Mouse (Mus musculus) stomach, embryonic 14.5 days (tissue): ENCODE data around the gene Stxbp1. TPM values are rescaled to one million over a fixed set of nuclear protein-coding genes. Genes with fewer than 3 reads are reported as not detected.

ENCODE experiments used
- ATAC-seq: fragments of 200-750 bp; cut with Nextera tagmentation; 2 replicates; pipeline ENCODE4 v1.8.0; 2017; ENCODE audit warnings: low read depth, moderate TSS enrichment; ENCODE audit not compliant: insufficient number of reproducible peaks, insufficient read depth, low FRiP score
- H3K27ac ChIP-seq: fragments of 300-500 bp; sonication (generic); 2 replicates; pipeline ENCODE4 v1.5.1; 2014; ENCODE audit warnings: mild to moderate bottlenecking, low read length, moderate library complexity, mixed read lengths
- H3K27me3 ChIP-seq: fragments of 300-500 bp; sonication (generic); 2 replicates; pipeline ENCODE4 v1.6.1; 2014; ENCODE audit warnings: low read length, control low read depth, mixed read lengths; ENCODE audit not compliant: control insufficient read depth, insufficient read depth
- H3K36me3 ChIP-seq: fragments of 300-500 bp; sonication (generic); 2 replicates; pipeline ENCODE4 v1.6.1; 2014; ENCODE audit warnings: mild to moderate bottlenecking, control low read depth, low read length, moderate library complexity, mixed read lengths; ENCODE audit not compliant: control insufficient read depth, insufficient read depth
- H3K4me1 ChIP-seq: fragments of 300-500 bp; sonication (generic); 2 replicates; pipeline ENCODE4 v1.6.1; 2014; ENCODE audit warnings: low read length, control low read depth, mixed read lengths; ENCODE audit not compliant: control insufficient read depth, insufficient read depth
- H3K4me2 ChIP-seq: fragments of 300-500 bp; sonication (generic); replicated peaks from 2 replicates; pipeline ENCODE4 v1.6.1; 2014; ENCODE audit warnings: low read depth, low read length, control low read depth
- H3K4me3 ChIP-seq: fragments of 300-500 bp; sonication (generic); 2 replicates; pipeline ENCODE4 v1.5.1; 2014; ENCODE audit warnings: low read depth, low read length, control low read depth
- H3K9ac ChIP-seq: fragments of 300-500 bp; sonication (generic); replicated peaks from 2 replicates; pipeline ENCODE4 v1.6.1; 2014; ENCODE audit warnings: low read depth, mild to moderate bottlenecking, control low read depth, low read length, moderate library complexity, mixed read lengths
- H3K9me3 ChIP-seq: fragments of 300-500 bp; sonication (generic); 2 replicates; pipeline ENCODE4 v1.6.1; 2016; ENCODE audit warnings: low read depth, low read length, control low read depth; ENCODE audit not compliant: control insufficient read depth
- WGBS: fragments of 180-500 bp; shearing (Covaris S2); extraction: QIAGEN DNeasy Blood & Tissue Kit; methylation state at CpG from one replicate; pipeline ENCODE4 v1.1.7; 2014; 5-methylcytosine and 5-hydroxymethylcytosine counted together
- polyA plus RNA-seq: library from polyadenylated mRNA; unstranded; fragments of >200 nt; fragmentation: Nextera tagmentation; extraction: Ambion mirVana; gene quantifications from 2 replicates; pipeline ENCODE4 v1.2.1, GENCODE M21; 2014

Gene Stxbp1
- 22.6 and 23.5 TPM in 2 replicates for polyA plus RNA-seq

DNA sequence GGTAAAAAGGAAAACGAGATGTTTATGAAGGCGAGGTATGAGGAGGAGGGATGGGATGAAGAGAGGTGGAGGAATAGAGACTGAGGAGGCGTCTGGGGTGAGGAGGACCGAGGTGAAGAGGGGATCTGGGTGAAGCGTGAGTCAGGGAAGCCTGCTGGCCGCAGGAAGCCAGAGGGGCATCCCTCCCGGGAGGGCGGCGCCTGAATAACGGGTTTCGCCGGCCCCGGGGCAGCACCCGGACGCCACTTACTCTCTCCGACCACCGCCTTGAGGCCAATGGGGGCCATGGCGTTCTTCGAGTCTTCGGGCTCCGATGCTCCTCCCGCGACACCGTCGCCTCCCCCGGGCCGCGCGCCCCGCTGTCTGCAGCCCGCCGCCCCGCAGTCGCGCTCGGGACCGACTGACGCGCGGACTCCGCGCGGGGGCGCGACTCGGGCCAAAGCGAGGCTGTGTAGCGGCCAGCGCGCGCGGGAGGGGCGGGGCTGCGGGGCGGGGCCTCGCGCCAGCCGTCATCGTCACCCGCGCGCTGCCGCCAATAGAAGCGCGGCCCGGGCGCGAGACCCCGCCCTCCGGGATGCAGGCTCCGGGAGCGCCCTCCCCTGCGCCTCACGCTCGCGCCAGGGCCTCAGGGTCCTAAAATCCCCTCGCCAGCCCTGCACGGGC is at the start of gene Stxbp1:
Stxbp1 (minus strand) TSS at position 441 of the 663 bp plus-strand sequence.
- Histone ChIP-seq H3K4me1 (0 out of 2 replicates have a peak, but pooled peaks cover 3% of the 10 kb centered on the region), H3K4me3 (peak within 1 kb of the TSS; percentile 72), H3K27me3 (no peaks in the 10 kb centered on the region), H3K9me3 (no peaks in the 10 kb centered on the region), H3K36me3 (no peaks in the 10 kb centered on the region), H3K27ac (peak within 1 kb of the TSS; percentile 80), H3K9ac (peak within 1 kb of the TSS; percentile 52), H3K4me2 (peak within 1 kb of the TSS; percentile 91)
- ATAC-seq: peak; percentile 93
- 0% methylated on average over 73 of the region's 78 CpGs for WGBS

GRCm38 (mm10) chr2:32896507-32897147 is 49.6 kb upstream of the Stxbp1 start:
- H3K9ac ChIP-seq: no peak overlapping the region
- no peak for ATAC-seq
- H3K4me3 ChIP-seq: no peak overlapping the region
- H3K27ac ChIP-seq: peak overlapping the region; percentile 52; the same call in 1 of the 2 replicates
- H3K9me3 ChIP-seq: no peaks in the 10 kb centered on the region
- no peaks in the 10 kb centered on the region for H3K27me3 ChIP-seq
- WGBS: 63% methylated on average over 10 of the region's 10 CpGs
- H3K4me1 ChIP-seq: peaks cover 38% of the 10 kb centered on the region
- H3K36me3 ChIP-seq: no peaks in the 10 kb centered on the region; the same call in 1 of the 2 replicates
- H3K4me2 ChIP-seq: no peak overlapping the region

- H3K4me2 ChIP-seq: no peak overlapping the region
- no peak overlapping the region for H3K4me3 ChIP-seq
- peak; percentile 77 for ATAC-seq
- H3K27ac ChIP-seq: peak overlapping the region; percentile 52; the same call in 1 of the 2 replicates
- 31% methylated on average over 8 of the region's 8 CpGs for WGBS
- H3K4me1 ChIP-seq: peaks cover 45% of the 10 kb centered on the region
- H3K9ac ChIP-seq: no peak overlapping the region
- no peaks in the 10 kb centered on the region; the same call in 1 of the 2 replicates for H3K36me3 ChIP-seq
- H3K27me3 ChIP-seq: no peaks in the 10 kb centered on the region
- no peaks in the 10 kb centered on the region for H3K9me3 ChIP-seq
Measured at GRCm38 (mm10) chr2:32895606-32896106, 48.6 kb upstream of the Stxbp1 start.

DNA sequence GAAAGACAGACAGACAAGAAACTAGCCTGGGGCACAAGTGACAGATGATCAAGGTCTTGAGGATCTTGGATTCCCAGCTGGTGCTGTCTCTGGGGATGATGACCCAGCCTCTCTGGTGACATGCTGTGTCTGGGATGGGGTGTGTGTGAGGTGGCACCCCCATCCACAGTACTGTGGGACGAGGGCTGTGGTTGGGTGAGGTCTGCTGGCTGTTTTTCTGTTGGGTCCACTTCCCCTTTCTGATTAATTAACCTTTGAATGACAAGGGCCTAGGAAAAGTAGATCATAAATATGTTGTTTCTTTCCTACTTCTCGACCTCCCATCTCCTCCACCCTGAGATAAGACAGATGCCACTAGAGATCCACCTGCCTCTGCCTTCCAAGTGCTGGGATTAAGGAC is 47.1 kb upstream of the Stxbp1 start:
- Histone ChIP-seq H3K27me3 (no peaks in the 10 kb centered on the region), H3K4me2 (no peak overlapping the region), H3K4me1 (peaks cover 41% of the 10 kb centered on the region), H3K27ac (no peak overlapping the region), H3K36me3 (no peaks in the 10 kb centered on the region), H3K4me3 (no peak overlapping the region), H3K9me3 (no peaks in the 10 kb centered on the region), H3K9ac (no peak overlapping the region)
- whole genome bisulfite sequencing: 77% methylated on average over 2 of the region's 2 CpGs
- ATAC-seq: no peak

DNA sequence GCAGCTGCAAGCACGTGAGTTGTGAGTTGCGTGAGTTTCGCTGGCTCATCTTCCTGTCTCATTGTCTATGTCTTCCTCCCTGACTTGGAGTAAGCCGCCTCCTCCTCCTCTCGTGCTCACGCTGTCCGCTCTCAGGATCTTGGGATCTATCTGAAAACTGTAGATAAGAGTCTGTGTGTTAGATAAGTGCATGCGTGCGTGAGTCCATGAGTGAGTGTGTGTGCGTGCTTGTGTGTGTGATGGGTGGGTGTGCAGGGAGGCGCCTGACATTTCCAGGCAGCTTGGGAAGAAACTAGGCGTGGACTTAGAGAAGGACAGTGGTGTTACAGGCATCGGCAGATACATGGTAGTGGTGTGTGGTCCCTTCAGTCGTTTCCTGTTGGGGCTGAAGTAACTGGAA is 45.4 kb upstream of the Stxbp1 start:
- Histone ChIP-seq H3K9ac (no peak overlapping the region), H3K36me3 (no peaks in the 10 kb centered on the region), H3K4me3 (no peak overlapping the region), H3K27me3 (no peaks in the 10 kb centered on the region), H3K27ac (no peak overlapping the region), H3K4me1 (peaks cover 41% of the 10 kb centered on the region), H3K4me2 (no peak overlapping the region), H3K9me3 (no peaks in the 10 kb centered on the region)
- WGBS: 78% methylated on average over 14 of the region's 14 CpGs
- ATAC-seq: no peak

DNA sequence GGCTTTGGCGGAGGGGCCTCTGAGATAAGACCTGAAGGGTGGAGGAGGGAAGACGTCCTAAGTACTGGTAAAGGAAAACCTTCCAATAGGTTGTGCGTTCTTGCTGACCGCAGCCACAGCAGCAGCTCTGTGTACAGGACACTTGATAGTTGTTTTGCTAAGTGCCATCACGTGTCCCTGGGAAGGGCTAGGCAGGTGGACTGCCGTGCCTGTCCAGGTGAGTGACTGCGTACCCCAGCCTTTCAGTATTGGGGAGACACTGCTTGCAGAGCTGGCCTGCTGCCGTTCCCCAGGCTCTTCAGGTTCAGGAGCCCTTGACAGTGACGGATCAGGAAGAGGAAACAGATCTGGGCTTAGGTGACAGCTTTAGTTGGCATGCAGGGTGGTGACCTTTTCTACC is 44.2 kb upstream of the Stxbp1 start:
- 45% methylated on average over 9 of the region's 9 CpGs for WGBS
- Histone ChIP-seq H3K9ac (no peak overlapping the region), H3K27ac (no peak overlapping the region; the same call in 1 of the 2 replicates), H3K4me3 (no peak overlapping the region), H3K4me1 (peaks cover 30% of the 10 kb centered on the region), H3K36me3 (no peaks in the 10 kb centered on the region), H3K9me3 (no peaks in the 10 kb centered on the region), H3K4me2 (no peak overlapping the region), H3K27me3 (no peaks in the 10 kb centered on the region)
- no peak for ATAC-seq

- no peak for ATAC-seq
- H3K4me3 ChIP-seq: no peak overlapping the region
- H3K36me3 ChIP-seq: no peaks in the 10 kb centered on the region; the same call in 1 of the 2 replicates
- H3K27ac ChIP-seq: no peak overlapping the region
- no peak overlapping the region for H3K4me2 ChIP-seq
- H3K27me3 ChIP-seq: no peaks in the 10 kb centered on the region
- H3K9me3 ChIP-seq: no peaks in the 10 kb centered on the region
- 77% methylated on average over 3 of the region's 3 CpGs for WGBS
- H3K4me1 ChIP-seq: peaks cover 24% of the 10 kb centered on the region
- H3K9ac ChIP-seq: no peak overlapping the region
Measured at GRCm38 (mm10) chr2:32890280-32890679, 43.2 kb upstream of the Stxbp1 start.

DNA sequence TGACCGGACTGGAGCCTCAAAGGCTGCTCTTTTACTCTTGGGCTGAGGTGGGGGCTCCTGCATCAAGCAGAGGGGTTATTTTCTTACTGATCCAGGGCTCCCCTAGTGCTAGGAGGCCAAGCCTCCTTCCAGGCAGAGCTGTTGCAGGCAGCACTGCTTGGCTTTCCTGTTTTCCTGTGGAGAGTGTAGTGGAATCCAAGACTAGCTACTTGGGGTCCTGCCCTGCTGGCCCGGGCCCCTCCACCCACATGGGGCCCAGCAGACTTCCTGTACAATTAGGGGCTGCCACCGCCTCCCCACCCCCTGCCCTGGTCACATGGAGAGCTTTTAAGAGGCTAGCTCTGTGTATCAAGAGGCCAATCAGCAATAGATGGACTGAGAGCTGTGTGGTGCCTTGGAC is 41.5 kb upstream of the Stxbp1 start:
- ATAC-seq: no peak

More for the DNA sequence above, 41.5 kb upstream of the Stxbp1 start:
- no peaks in the 10 kb centered on the region for H3K27me3 ChIP-seq
- H3K4me1 ChIP-seq: peaks cover 40% of the 10 kb centered on the region
- H3K27ac ChIP-seq: peak overlapping the region; percentile 83
- no peaks in the 10 kb centered on the region for H3K9me3 ChIP-seq
- no peaks in the 10 kb centered on the region; the same call in 1 of the 2 replicates for H3K36me3 ChIP-seq
- no peak overlapping the region for H3K4me3 ChIP-seq
- 0 out of 2 replicates have a peak overlapping the region, but pooled peaks have one; percentile 7 for H3K4me2 ChIP-seq
- 21% methylated on average over 3 of the region's 3 CpGs for WGBS
- no peak overlapping the region for H3K9ac ChIP-seq
